Mouse (Mus musculus) testis, postnatal 14 days (tissue): ENCODE data around the gene Eno3.

Source experiments
- DNase-seq: peaks from one replicate; pipeline ENCODE4 v3.0.0; 2021; ENCODE audit warnings: low spot score

Eno3 gene

GRCm38 (mm10) chr11:70657573-70657972, 571 bp downstream of the Eno3 start:
- no peak for DNase-seq

GRCm38 (mm10) chr11:70657991-70658390, 989 bp downstream of the Eno3 start:
- DNase-seq: no peak

- no peak for DNase-seq
These were observed 1.5 kb downstream of the Eno3 start for GRCm38 (mm10) chr11:70658521-70658920.

GRCm38 (mm10) chr11:70658942-70659341, 1.9 kb downstream of the Eno3 start:
- DNase-seq: no peak

- no peak for DNase-seq
These were observed 3.6 kb downstream of the Eno3 start for GRCm38 (mm10) chr11:70660571-70660970.

- DNase-seq: no peak
These were observed 6.1 kb downstream of the Eno3 start for GRCm38 (mm10) chr11:70663101-70663500.

GRCm38 (mm10) chr11:70663957-70664356, 7.0 kb downstream of the Eno3 start:
- DNase-seq: no peak

GRCm38 (mm10) chr11:70664741-70665140, 7.7 kb downstream of the Eno3 start:
- no peak for DNase-seq

GRCm38 (mm10) chr11:70666687-70667086, 9.7 kb downstream of the Eno3 start:
- DNase-seq: no peak

GRCm38 (mm10) chr11:70667271-70668150, 10.5 kb downstream of the Eno3 start:
- no peak for DNase-seq

GRCm38 (mm10) chr11:70668335-70668770, 11.4 kb downstream of the Eno3 start:
- no peak for DNase-seq

GRCm38 (mm10) chr11:70668771-70669505, 11.9 kb downstream of the Eno3 start, which contains the start of gene Spag7:
Gene Spag7 (minus strand): TSS chr11:70669416.
- DNase-seq: peak; percentile 99

GRCm38 (mm10) chr11:70669582-70670345, 12.8 kb downstream of the Eno3 start:
- DNase-seq: peak; percentile 72

GRCm38 (mm10) chr11:70670483-70670882, 13.5 kb downstream of the Eno3 start:
- DNase-seq: no peak

- no peak for DNase-seq
These were observed 14.5 kb downstream of the Eno3 start for GRCm38 (mm10) chr11:70671333-70672047.

GRCm38 (mm10) chr11:70674014-70674413, 17.0 kb downstream of the Eno3 start:
- no peak for DNase-seq

- no peak for DNase-seq
These were observed 17.5 kb downstream of the Eno3 start for GRCm38 (mm10) chr11:70674501-70674900.

GRCm38 (mm10) chr11:70678092-70678491, 21.1 kb downstream of the Eno3 start:
- no peak for DNase-seq

- no peak for DNase-seq
These were observed 21.6 kb downstream of the Eno3 start for GRCm38 (mm10) chr11:70678576-70678975.

GRCm38 (mm10) chr11:70679361-70679760, 22.4 kb downstream of the Eno3 start:
- DNase-seq: no peak

- DNase-seq: no peak
These were observed 22.9 kb downstream of the Eno3 start for GRCm38 (mm10) chr11:70679894-70680293.

GRCm38 (mm10) chr11:70681170-70681569, 24.2 kb downstream of the Eno3 start:
- DNase-seq: no peak
